Mouse (Mus musculus) gastrocnemius, postnatal 25 days (tissue): ENCODE data around the gene Rbbp9. TPM values are rescaled to one million over a fixed set of nuclear protein-coding genes. Genes with fewer than 3 reads are reported as not detected.

ENCODE experiments used
- DNase-seq: peaks from one replicate; pipeline ENCODE4 v3.0.0; 2022
- total RNA-seq, 2 experiments: library from RNA; stranded (reverse); gene quantifications; 1 replicate in 1 of 2; 2 replicates in 1 of 2; pipeline ENCODE4 v1.2.3; 2021

Rbbp9 gene
- total RNA-seq, 2 experiments from 2014 or later = 5.2 to 6.1 TPM

DNA sequence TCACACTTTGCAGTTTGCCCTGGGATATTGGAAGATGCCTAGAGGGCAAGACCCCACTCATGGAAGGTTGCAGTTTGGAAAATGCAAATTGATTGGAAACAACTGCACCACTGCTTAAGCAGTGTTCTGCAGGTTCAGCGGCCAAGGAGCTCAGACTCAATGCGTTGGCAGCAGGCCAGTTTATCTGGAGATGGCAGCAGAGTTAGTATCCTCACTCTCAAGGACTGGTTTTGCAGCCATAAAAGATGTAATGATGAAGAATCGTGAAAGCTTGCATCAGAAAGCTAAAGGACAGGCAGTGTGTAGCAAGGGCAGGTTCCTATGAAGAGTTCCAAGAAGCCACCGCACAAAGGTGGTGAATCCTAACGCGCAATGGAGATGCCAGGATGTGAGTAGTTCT is 48.5 kb downstream of the Rbbp9 start:
- no peak for DNase-seq

Other genes with a start within 250 kb of the Rbbp9 start
- not detected for gene Ovol2, start 218.7 kb downstream of the Rbbp9 start, total RNA-seq
- 10 to 100 TPM; 16.9 to 20.9 TPM for gene Kat14, start 181.9 kb downstream of the Rbbp9 start, total RNA-seq
- 1 to 10 TPM; 5.8 to 6.5 TPM for gene Pet117, start 181.9 kb downstream of the Rbbp9 start, total RNA-seq
- gene Dzank1, start 23.5 kb downstream of the Rbbp9 start, total RNA-seq = under 1 TPM; 0.13 to 0.49 TPM
- gene Polr3f, start 23.2 kb downstream of the Rbbp9 start, total RNA-seq = 1 to 10 TPM; 8.8 to 9.4 TPM
- 10 to 100 TPM; 10.5 to 13.4 TPM for gene Sec23b, start 5.4 kb upstream of the Rbbp9 start, total RNA-seq
- 10 to 100 TPM; 69.8 to 69.9 TPM for gene Smim26, start 43.2 kb upstream of the Rbbp9 start, total RNA-seq
- 10 to 100 TPM in 1 of 2 experiments, 1 to 10 TPM in 1; 8.4 to 11.7 TPM for gene Dtd1, start 49.0 kb upstream of the Rbbp9 start, total RNA-seq